Mouse (Mus musculus): ENCODE measurements around the gene Rnf180.

- no peak for TF ChIP-seq CTCF (IDR thresholded peaks at IDR 0.05; ENCODE audit: low read depth, low read length)
- no peak for TF ChIP-seq POLR2A (IDR thresholded peaks at IDR 0.05; ENCODE audit: extremely low read depth, insufficient read depth, low read length)
These were observed 154.7 kb downstream of the Rnf180 start for GRCm38 (mm10) chr13:105139881-105140280.
